Mouse (Mus musculus): ENCODE measurements around the gene Hdac9. TPM values are rescaled to one million over a fixed set of nuclear protein-coding genes. Genes with fewer than 3 reads are reported as not detected.

Gene Hdac9
- polyA plus RNA-seq, 1 experiment, result not detected

GRCm38 (mm10) chr12:34641705-34642259 is 275.1 kb downstream of the Hdac9 start:
- TF ChIP-seq GATA1 (IDR thresholded peaks at IDR 0.05; ENCODE audit: borderline replicate concordance, low read length), result no peak
- no peak for TF ChIP-seq FLI1 (IDR thresholded peaks at IDR 0.05; ENCODE audit: low read length)
- Histone ChIP-seq H3K4me1 (no peaks in the 10 kb centered on the region), H3K4me3 (replicated peaks) (no peak overlapping the region), H3K27me3 (replicated peaks) (no peaks in the 10 kb centered on the region), H3K36me3 (replicated peaks; ENCODE audit: low read length) (no peaks in the 10 kb centered on the region), H3K9me3 (no peaks in the 10 kb centered on the region)

DNA sequence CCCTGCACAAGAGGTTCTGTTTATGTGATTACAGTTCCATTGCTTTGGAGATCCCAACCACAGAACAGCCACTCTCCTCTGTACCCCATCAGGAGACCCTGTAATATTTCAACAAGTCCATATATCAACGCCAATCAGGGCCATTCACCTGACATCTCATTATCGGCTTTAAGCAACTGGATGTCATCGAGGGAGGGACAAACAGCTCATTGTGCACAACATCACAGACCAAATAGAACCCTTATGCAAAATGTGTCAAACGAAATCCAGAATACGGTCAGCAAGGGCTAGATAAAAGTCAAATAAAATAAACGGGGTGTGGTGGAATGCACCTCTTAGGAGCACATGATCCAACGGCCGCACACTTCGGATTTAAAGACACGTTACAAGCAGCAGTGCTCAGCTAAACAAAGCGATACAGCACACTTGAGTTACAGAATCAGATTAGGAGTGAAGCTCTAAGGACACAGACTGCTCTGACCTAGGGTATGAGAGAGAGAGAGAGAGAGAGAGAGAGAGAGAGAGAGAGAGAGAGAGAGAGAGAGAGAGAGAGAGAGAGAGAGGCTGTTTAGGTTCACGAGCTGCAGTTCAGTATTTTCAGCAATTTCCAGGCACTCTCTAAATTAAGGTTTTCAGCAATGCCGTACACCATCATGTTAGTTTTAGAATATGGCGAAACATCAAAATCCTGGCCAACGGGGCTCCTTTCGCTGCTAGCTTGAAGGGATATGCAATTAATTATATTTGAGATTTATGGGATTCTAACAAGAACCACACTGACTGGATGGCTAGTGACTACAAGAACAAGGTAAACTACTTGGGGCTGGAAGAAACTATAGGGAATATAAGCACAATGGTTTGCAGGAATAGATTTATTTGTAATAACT is 279.4 kb downstream of the Hdac9 start:
- Histone ChIP-seq H3K9me3 (no peaks in the 10 kb centered on the region), H3K4me1 (no peaks in the 10 kb centered on the region), H3K36me3 (replicated peaks; ENCODE audit: low read length) (no peaks in the 10 kb centered on the region), H3K27me3 (replicated peaks) (no peaks in the 10 kb centered on the region), H3K4me3 (replicated peaks) (no peak overlapping the region)
- TF ChIP-seq FLI1 (IDR thresholded peaks at IDR 0.05; ENCODE audit: low read length), result no peak
- TF ChIP-seq GATA1 (IDR thresholded peaks at IDR 0.05; ENCODE audit: borderline replicate concordance, low read length), result no peak

DNA sequence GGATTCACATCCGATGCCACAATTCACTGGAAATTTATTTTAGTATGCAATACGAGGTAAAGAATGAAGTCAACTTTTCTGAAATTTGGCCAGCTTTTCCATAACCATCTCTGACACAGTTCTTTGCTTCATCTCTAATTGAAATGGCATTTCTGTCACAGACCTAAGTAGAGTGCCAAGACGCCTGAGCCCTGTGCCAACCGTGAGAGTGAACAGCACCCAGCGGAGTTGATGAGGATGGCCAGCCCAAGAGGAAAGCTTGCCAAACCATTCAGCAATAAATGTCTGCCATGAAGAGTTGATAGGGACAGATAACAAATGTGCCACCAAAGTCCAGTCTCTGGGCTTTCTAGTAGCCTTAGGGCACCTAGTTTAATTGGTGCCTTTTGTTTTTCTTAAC is 297.8 kb downstream of the Hdac9 start:
- no peaks in the 10 kb centered on the region for H3K36me3 ChIP-seq (replicated peaks; ENCODE audit: low read length)

DNA sequence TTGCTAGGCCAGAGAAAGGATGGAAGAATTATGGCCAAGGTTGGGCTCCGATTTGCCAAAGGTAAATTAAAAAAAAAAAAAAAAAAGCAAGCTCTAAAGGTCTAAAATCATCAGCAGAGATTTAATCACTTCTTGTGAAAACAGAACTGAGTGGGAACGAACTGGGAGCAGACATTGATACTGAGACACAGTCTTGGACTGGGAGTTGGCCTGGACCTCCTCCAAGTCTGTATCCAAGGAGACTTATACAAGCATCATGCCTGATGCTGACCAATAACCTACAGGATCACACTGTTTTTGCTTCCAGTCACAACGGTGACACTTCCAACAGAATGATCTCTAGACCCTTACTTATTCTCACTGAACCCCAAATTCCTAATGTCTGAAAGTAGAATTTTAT is 298.6 kb downstream of the Hdac9 start:
- Histone ChIP-seq H3K4me3 (replicated peaks) (no peak overlapping the region), H3K9me3 (no peaks in the 10 kb centered on the region), H3K27me3 (replicated peaks) (no peaks in the 10 kb centered on the region), H3K36me3 (replicated peaks; ENCODE audit: low read length) (no peaks in the 10 kb centered on the region), H3K4me1 (no peaks in the 10 kb centered on the region; the same call in 1 of the 2 replicates)
- no peak for TF ChIP-seq FLI1 (IDR thresholded peaks at IDR 0.05; ENCODE audit: low read length)
- TF ChIP-seq GATA1 (IDR thresholded peaks at IDR 0.05; ENCODE audit: borderline replicate concordance, low read length), result no peak

More for the DNA sequence above, 297.8 kb downstream of the Hdac9 start:
- no peaks in the 10 kb centered on the region for H3K9me3 ChIP-seq
- TF ChIP-seq GATA1 (IDR thresholded peaks at IDR 0.05; ENCODE audit: borderline replicate concordance, low read length) (no peak), FLI1 (IDR thresholded peaks at IDR 0.05; ENCODE audit: low read length) (no peak)
- H3K4me1 ChIP-seq, result no peaks in the 10 kb centered on the region; the same call in 1 of the 2 replicates
- H3K4me3 ChIP-seq (replicated peaks), result no peak overlapping the region
- H3K27me3 ChIP-seq (replicated peaks), result no peaks in the 10 kb centered on the region

- no peaks in the 10 kb centered on the region; the same call in 1 of the 2 replicates for H3K4me1 ChIP-seq
- TF ChIP-seq FLI1 (IDR thresholded peaks at IDR 0.05; ENCODE audit: low read length) (no peak), GATA1 (IDR thresholded peaks at IDR 0.05; ENCODE audit: borderline replicate concordance, low read length) (no peak)
- H3K4me3 ChIP-seq (replicated peaks), result no peak overlapping the region
- no peaks in the 10 kb centered on the region for H3K36me3 ChIP-seq (replicated peaks; ENCODE audit: low read length)
- H3K27me3 ChIP-seq (replicated peaks), result no peaks in the 10 kb centered on the region
- no peaks in the 10 kb centered on the region for H3K9me3 ChIP-seq
Observed at GRCm38 (mm10) chr12:34617836-34618235, 299.1 kb downstream of the Hdac9 start.

GRCm38 (mm10) chr12:34614796-34615195 is 302.1 kb downstream of the Hdac9 start:
- Histone ChIP-seq H3K4me1 (no peaks in the 10 kb centered on the region; the same call in 1 of the 2 replicates), H3K27me3 (replicated peaks) (no peaks in the 10 kb centered on the region), H3K36me3 (replicated peaks; ENCODE audit: low read length) (no peaks in the 10 kb centered on the region), H3K4me3 (replicated peaks) (no peak overlapping the region), H3K9me3 (no peaks in the 10 kb centered on the region)
- no peak for TF ChIP-seq GATA1 (IDR thresholded peaks at IDR 0.05; ENCODE audit: borderline replicate concordance, low read length)
- TF ChIP-seq FLI1 (IDR thresholded peaks at IDR 0.05; ENCODE audit: low read length), result no peak

DNA sequence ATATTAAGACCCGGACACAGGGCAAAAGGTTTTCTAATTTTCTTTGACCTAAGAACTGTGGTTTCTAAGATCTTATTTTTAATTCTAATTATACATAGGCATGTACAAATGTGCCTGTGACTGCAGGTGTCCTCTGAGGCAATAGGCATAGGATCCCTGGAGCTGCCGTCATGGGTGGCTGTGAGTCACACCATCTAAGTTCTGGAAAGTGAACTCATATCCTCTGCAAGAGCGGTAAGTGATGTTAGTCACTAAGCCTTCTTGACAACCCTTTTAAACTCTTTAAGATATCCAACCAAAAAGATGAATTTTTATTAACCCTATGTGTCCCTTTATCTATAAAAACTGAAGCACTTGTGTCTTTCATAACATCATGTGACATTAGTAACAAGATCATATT is 304.4 kb downstream of the Hdac9 start:
- TF ChIP-seq FLI1 (IDR thresholded peaks at IDR 0.05; ENCODE audit: low read length) (no peak), GATA1 (IDR thresholded peaks at IDR 0.05; ENCODE audit: borderline replicate concordance, low read length) (no peak)
- no peaks in the 10 kb centered on the region; the same call in 1 of the 2 replicates for H3K4me1 ChIP-seq

GRCm38 (mm10) chr12:34604521-34604920 is 312.4 kb downstream of the Hdac9 start:
- Histone ChIP-seq H3K27me3 (replicated peaks) (no peaks in the 10 kb centered on the region), H3K4me1 (no peaks in the 10 kb centered on the region), H3K4me3 (replicated peaks) (no peak overlapping the region), H3K36me3 (replicated peaks; ENCODE audit: low read length) (no peaks in the 10 kb centered on the region), H3K9me3 (no peaks in the 10 kb centered on the region; the same call in 1 of the 2 replicates)
- TF ChIP-seq GATA1 (IDR thresholded peaks at IDR 0.05; ENCODE audit: borderline replicate concordance, low read length) (no peak), FLI1 (IDR thresholded peaks at IDR 0.05; ENCODE audit: low read length) (no peak)

More for the DNA sequence above, 304.4 kb downstream of the Hdac9 start:
- Histone ChIP-seq H3K27me3 (replicated peaks) (no peaks in the 10 kb centered on the region), H3K9me3 (no peaks in the 10 kb centered on the region), H3K4me3 (replicated peaks) (no peak overlapping the region), H3K36me3 (replicated peaks; ENCODE audit: low read length) (no peaks in the 10 kb centered on the region)

DNA sequence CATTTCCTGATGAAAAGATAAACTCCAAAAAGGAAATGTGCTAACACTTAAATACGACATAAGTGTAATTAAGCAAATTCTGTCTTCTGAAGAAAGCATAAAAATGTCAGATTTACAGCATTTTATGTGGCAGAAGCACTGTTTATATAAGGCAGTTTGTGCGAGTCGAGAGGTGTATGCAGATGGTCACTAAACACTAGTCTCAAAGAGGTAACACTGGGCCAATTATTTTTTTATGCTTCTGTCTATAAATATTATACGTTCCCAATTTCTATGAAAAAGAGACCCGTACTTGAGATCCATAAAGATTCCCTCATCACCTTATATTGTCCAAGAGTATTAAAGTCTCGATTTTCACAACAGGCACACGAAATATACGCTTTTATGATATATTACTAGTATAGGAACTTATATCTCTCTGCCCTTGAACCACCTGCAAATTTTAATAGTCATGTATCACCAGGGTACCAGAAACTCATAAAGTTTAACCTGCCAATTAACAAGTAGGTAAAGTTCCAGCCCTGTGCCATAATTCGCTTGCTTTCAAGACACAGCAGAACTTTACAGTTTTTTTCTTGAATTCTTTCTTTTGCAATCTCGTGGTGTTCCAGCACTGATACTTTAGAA is 322.6 kb downstream of the Hdac9 start:
- peaks cover 4% of the 10 kb centered on the region; the same call in 1 of the 2 replicates for H3K4me1 ChIP-seq
- H3K4me3 ChIP-seq (replicated peaks), result no peak overlapping the region
- TF ChIP-seq FLI1 (IDR thresholded peaks at IDR 0.05; ENCODE audit: low read length) (no peak), GATA1 (IDR thresholded peaks at IDR 0.05; ENCODE audit: borderline replicate concordance, low read length) (no peak)
- no peaks in the 10 kb centered on the region for H3K36me3 ChIP-seq (replicated peaks; ENCODE audit: low read length)
- no peaks in the 10 kb centered on the region for H3K9me3 ChIP-seq
- H3K27me3 ChIP-seq (replicated peaks), result no peaks in the 10 kb centered on the region
